10 mouse cellular contexts compared by ENCODE assay signal in genomic region chr7:141230570-141230969, GRCm38 (mm10). TPM values are rescaled to one million over a fixed set of nuclear protein-coding genes. Genes with fewer than 3 reads are reported as not detected.
A peak's percentile ranks its signal among the peaks of the same experiment; 100 is the strongest.
DNase-seq lines count a peak whose midpoint lies in the region; ATAC-seq and TF ChIP-seq lines count a peak whose summit lies in the region.
"Had no signal": no experiment of that assay in that cellular context is flagged by ENCODE, and none has a peak within 500 bp of the region (broad histone marks: within the 10 kb centered on the region; RNA-seq: fewer than 3 reads in every experiment).

No protein-coding gene starts in this region.

- no peak overlapping the region for H3K4me2 ChIP-seq in kidney, embryonic 14.5 days (replicated peaks; ENCODE audit: low read depth, low read length)
- H3K4me2 ChIP-seq in liver, embryonic 12.5 days = peak overlapping the region; percentile 87

- H3K4me3 ChIP-seq in erythroblast, embryonic 14.5 days (replicated peaks) = peak overlapping the region; percentile 87
- no peak overlapping the region for H3K4me3 ChIP-seq in kidney, embryonic 14.5 days (ENCODE audit: low read length)
- peak overlapping the region; percentile 100 for H3K4me3 ChIP-seq in E14TG2a.4 (replicated peaks; ENCODE audit: low read length)
- peak overlapping the region; percentile 97; the same call in 1 of the 2 replicates for H3K4me3 ChIP-seq in liver, embryonic 12.5 days

- H3K27ac ChIP-seq in kidney, embryonic 14.5 days (ENCODE audit: low read depth, low read length) = no peak overlapping the region
- no peak overlapping the region for H3K27ac ChIP-seq in liver, embryonic 12.5 days
- H3K27ac ChIP-seq: macrophage had no signal

- H3K36me3 ChIP-seq in erythroblast, embryonic 14.5 days (ENCODE audit: control insufficient read depth) = peaks cover 64% of the 10 kb centered on the region
- H3K36me3 ChIP-seq in kidney, embryonic 14.5 days (ENCODE audit: control insufficient read depth, insufficient read depth, low read length) = peaks cover 49% of the 10 kb centered on the region
- H3K36me3 ChIP-seq in E14TG2a.4 (ENCODE audit: insufficient read depth, low read length) = peaks cover 59% of the 10 kb centered on the region
- H3K36me3 ChIP-seq in liver, embryonic 12.5 days = peaks cover 53% of the 10 kb centered on the region

- no peak for DNase-seq in kidney, adult 9 months
- no peak for DNase-seq in MN1 (ENCODE audit: low spot score)
- no peak for DNase-seq in embryo, embryonic 10 days (ENCODE audit: low spot score)

- ATAC-seq in erythroblast, adult 5-6 weeks (replicated peaks; ENCODE audit: low FRiP score, poor library complexity, severe bottlenecking) = no peak
- ATAC-seq in kidney, embryonic 14.5 days (ENCODE audit: low FRiP score, low TSS enrichment) = no peak
- ATAC-seq in liver, embryonic 12.5 days = no peak
- ATAC-seq: inflammation-experienced regulatory T-cells, adult 6 months had no signal

- TF ChIP-seq CTCF in E14TG2a.4 (conservative IDR thresholded peaks at IDR 0.05; ENCODE audit: low read length) = no peak

- no peaks in the 10 kb centered on the region for H3K27me3 ChIP-seq in erythroblast, embryonic 14.5 days (ENCODE audit: control insufficient read depth)
- H3K27me3 ChIP-seq in kidney, embryonic 14.5 days (ENCODE audit: control insufficient read depth, insufficient read depth, low read length) = no peaks in the 10 kb centered on the region
- no peaks in the 10 kb centered on the region for H3K27me3 ChIP-seq in E14TG2a.4 (ENCODE audit: insufficient read depth, low read length)
- H3K27me3 ChIP-seq in liver, embryonic 12.5 days (replicated peaks) = no peaks in the 10 kb centered on the region

- peaks cover 44% of the 10 kb centered on the region for H3K4me1 ChIP-seq in erythroblast, embryonic 14.5 days (ENCODE audit: control insufficient read depth)
- H3K4me1 ChIP-seq in kidney, embryonic 14.5 days (ENCODE audit: control insufficient read depth, insufficient read depth, low read length) = peaks cover 18% of the 10 kb centered on the region
- peaks cover 49% of the 10 kb centered on the region for H3K4me1 ChIP-seq in E14TG2a.4 (replicated peaks; ENCODE audit: low read depth, low read length)
- H3K4me1 ChIP-seq in liver, embryonic 12.5 days = peaks cover 36% of the 10 kb centered on the region

- 0 out of 2 replicates have a peak overlapping the region, but pooled peaks have one; percentile 12 for H3K9ac ChIP-seq in kidney, embryonic 14.5 days (ENCODE audit: low read depth, low read length)
- H3K9ac ChIP-seq in liver, embryonic 12.5 days = peak overlapping the region; percentile 98

- WGBS in kidney, embryonic 14.5 days = 90% methylated on average over 4 of the region's 4 CpGs
- 84% methylated on average over 4 of the region's 4 CpGs for WGBS in liver, embryonic 12.5 days (ENCODE audit: insufficient replicate concordance)

- peaks cover 3% of the 10 kb centered on the region; the same call in 1 of the 2 replicates for H3K9me3 ChIP-seq in erythroblast, embryonic 14.5 days (ENCODE audit: control insufficient read depth, low read length)
- H3K9me3 ChIP-seq in kidney, embryonic 14.5 days (ENCODE audit: control insufficient read depth, low read length) = no peaks in the 10 kb centered on the region
- H3K9me3 ChIP-seq in E14TG2a.4 (ENCODE audit: low read length) = no peaks in the 10 kb centered on the region
- no peaks in the 10 kb centered on the region for H3K9me3 ChIP-seq in liver, embryonic 12.5 days (replicated peaks)

RNA-seq across cellular contexts. Expression of gene Phrf1, which starts 2.0 kb away (rescaled TPM):
- 19.7 and 20.3 TPM in 2 replicates for polyA plus RNA-seq in erythroblast, embryonic 14.5 days (2012)
- total RNA-seq in erythroblast, adult 5-6 weeks (2015; ENCODE audit: low replicate concordance) = 24.9 and 30.0 TPM in 2 replicates
- total RNA-seq in erythroblast, adult 5-6 weeks (2017; ENCODE audit: low replicate concordance) = 25.5 and 32.8 TPM in 2 replicates
- polyA plus RNA-seq in kidney, embryonic 14.5 days (2014; fragmentation: Nextera tagmentation; extraction: Ambion mirVana) = 48.5 and 82.6 TPM in 2 replicates
- polyA plus RNA-seq in liver, embryonic 12.5 days (2016; fragmentation: Nextera tagmentation; extraction: Ambion mirVana) = 52.9 and 53.1 TPM in 2 replicates

RNA-seq across cellular contexts. Expression of gene Rassf7, which starts 14.9 kb away (rescaled TPM):
- 7.3 and 10.7 TPM in 2 replicates for polyA plus RNA-seq in erythroblast, embryonic 14.5 days (2012)
- total RNA-seq in erythroblast, adult 5-6 weeks (2015; ENCODE audit: low replicate concordance) = 1.7 and 6.0 TPM in 2 replicates
- total RNA-seq in erythroblast, adult 5-6 weeks (2017; ENCODE audit: low replicate concordance) = 3.9 and 12.2 TPM in 2 replicates
- polyA plus RNA-seq in kidney, embryonic 14.5 days (2014; fragmentation: Nextera tagmentation; extraction: Ambion mirVana) = 52.0 and 52.9 TPM in 2 replicates
- 27.3 and 28.3 TPM in 2 replicates for polyA plus RNA-seq in liver, embryonic 12.5 days (2016; fragmentation: Nextera tagmentation; extraction: Ambion mirVana)

RNA-seq across cellular contexts. Expression of gene Lmntd2, which starts 16.7 kb away (rescaled TPM):
- 0.28 and 0.51 TPM in 2 replicates for polyA plus RNA-seq in erythroblast, embryonic 14.5 days (2012)
- total RNA-seq in erythroblast, adult 5-6 weeks (2015; ENCODE audit: low replicate concordance) = not detected in 2 replicates
- 0.17 and 1.7 TPM in 2 replicates for total RNA-seq in erythroblast, adult 5-6 weeks (2017; ENCODE audit: low replicate concordance)
- polyA plus RNA-seq in kidney, embryonic 14.5 days (2014; fragmentation: Nextera tagmentation; extraction: Ambion mirVana) = 3.3 and 3.4 TPM in 2 replicates
- polyA plus RNA-seq in liver, embryonic 12.5 days (2016; fragmentation: Nextera tagmentation; extraction: Ambion mirVana) = 0.99 and 1.1 TPM in 2 replicates
- polyA plus RNA-seq: macrophage had no signal

RNA-seq across cellular contexts. Expression of gene Irf7, which starts 35.7 kb away (rescaled TPM):
- 2.2 and 2.9 TPM in 2 replicates for polyA plus RNA-seq in erythroblast, embryonic 14.5 days (2012)
- total RNA-seq in erythroblast, adult 5-6 weeks (2015; ENCODE audit: low replicate concordance) = 49.5 and 73.8 TPM in 2 replicates
- total RNA-seq in erythroblast, adult 5-6 weeks (2017; ENCODE audit: low replicate concordance) = 78.0 and 88.9 TPM in 2 replicates
- polyA plus RNA-seq in kidney, embryonic 14.5 days (2014; fragmentation: Nextera tagmentation; extraction: Ambion mirVana) = 2.4 and 2.7 TPM in 2 replicates
- 4.9 and 5.2 TPM in 2 replicates for polyA plus RNA-seq in liver, embryonic 12.5 days (2016; fragmentation: Nextera tagmentation; extraction: Ambion mirVana)

RNA-seq across cellular contexts. Expression of gene Lrrc56, which starts 36.6 kb away (rescaled TPM):
- polyA plus RNA-seq in erythroblast, embryonic 14.5 days (2012) = 19.2 and 22.6 TPM in 2 replicates
- total RNA-seq in erythroblast, adult 5-6 weeks (2015; ENCODE audit: low replicate concordance) = 2.1 TPM in 1 of 2 replicates, not detected in the other
- 0.94 and 1.8 TPM in 2 replicates for total RNA-seq in erythroblast, adult 5-6 weeks (2017; ENCODE audit: low replicate concordance)
- 6.7 and 9.5 TPM in 2 replicates for polyA plus RNA-seq in kidney, embryonic 14.5 days (2014; fragmentation: Nextera tagmentation; extraction: Ambion mirVana)
- 16.4 and 17.9 TPM in 2 replicates for polyA plus RNA-seq in liver, embryonic 12.5 days (2016; fragmentation: Nextera tagmentation; extraction: Ambion mirVana)
